Mouse (Mus musculus) hindlimb bud, embryonic 11.5 days (tissue): ENCODE measurements at regions not wholly inside any gene's neighbourhood (a gene's known extent, or its start where the extent isn't known, plus 50 kb on each side); places are given as distances from the start of the nearest gene placed in this dataset.

Experiments
- DNase-seq: peaks from one replicate; pipeline ENCODE4 v3.0.0-alpha.2; 2012; ENCODE audit warnings: low read depth, low spot score; ENCODE audit errors: extremely low spot score

DNA sequence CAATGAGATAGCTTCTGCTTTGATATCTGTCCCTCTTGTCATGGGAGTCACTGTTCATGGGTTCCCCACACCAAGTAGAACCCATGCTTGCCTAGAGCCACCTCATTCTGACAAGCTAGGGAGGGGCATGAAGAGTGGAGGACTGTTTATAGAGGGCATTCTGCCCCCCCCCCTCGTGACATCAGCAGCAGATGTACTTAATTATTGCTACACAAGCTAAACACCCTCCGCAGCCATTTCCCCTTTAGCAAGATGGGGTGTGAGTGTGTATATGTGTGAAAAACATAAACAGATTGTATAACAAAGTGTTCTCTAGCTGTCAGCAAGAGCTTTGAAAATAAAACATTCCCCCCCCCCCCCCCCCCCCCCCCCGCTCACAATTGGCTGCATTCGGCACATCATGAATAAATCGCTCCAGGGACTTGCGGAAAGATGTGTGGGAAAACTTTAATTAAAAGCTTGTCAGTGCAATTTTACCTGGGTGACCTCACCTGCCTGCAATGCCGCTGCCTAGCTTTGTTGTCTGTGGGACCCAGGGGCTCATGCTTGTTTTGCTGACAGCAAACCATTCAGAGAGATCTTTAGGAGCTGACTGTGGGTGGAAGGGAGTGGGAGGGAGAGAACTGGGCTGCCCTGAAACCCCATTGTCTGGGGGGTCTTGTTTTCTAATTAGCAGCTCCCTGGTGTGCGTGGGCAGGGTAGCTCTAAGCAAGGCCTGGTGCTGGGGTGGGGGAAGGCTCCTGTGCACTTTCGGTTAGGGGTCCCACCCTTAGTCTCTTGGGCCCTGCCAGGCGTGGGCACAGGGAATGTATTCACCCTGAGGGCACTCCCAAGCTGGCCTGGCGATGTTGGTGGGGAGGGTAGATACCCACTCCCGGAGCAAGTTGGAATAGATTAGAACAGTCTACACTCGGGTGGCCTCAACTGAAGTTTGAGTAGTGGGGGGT is 63.4 kb downstream of the Irx2 start:
- DNase-seq, result no peak

GRCm38 (mm10) chr13:72707469-72707868 is 78.8 kb downstream of the Irx2 start:
- no peak for DNase-seq

DNA sequence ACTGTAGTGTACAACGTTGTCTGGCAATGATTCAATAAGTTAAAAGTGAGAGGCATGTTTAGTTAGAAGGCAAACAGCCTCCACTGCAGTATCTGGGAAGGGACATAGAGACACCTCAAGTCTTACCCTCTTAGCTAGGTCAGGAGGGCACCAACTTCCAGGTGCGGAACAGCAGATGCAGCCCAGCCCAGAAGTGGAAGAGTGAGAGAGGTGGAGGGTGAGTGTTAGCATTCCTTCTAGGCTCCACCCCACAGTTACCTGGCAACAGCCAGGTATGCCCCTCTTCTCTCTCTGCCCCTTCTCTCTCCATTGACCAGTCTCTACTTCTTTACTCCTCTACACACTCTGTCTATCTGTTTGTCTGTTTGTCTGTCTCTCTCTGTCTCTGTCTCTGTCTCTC is 80.1 kb downstream of the Irx2 start:
- no peak for DNase-seq

- DNase-seq, result no peak
These were observed 81.4 kb downstream of the Irx2 start for GRCm38 (mm10) chr13:72710051-72710450.

GRCm38 (mm10) chr13:72711136-72711535 is 82.5 kb downstream of the Irx2 start:
- no peak for DNase-seq

GRCm38 (mm10) chr13:72711842-72712330 is 83.3 kb downstream of the Irx2 start:
- no peak for DNase-seq

- DNase-seq, result no peak
These were observed 86.2 kb downstream of the Irx2 start for GRCm38 (mm10) chr13:72714793-72715192.

DNA sequence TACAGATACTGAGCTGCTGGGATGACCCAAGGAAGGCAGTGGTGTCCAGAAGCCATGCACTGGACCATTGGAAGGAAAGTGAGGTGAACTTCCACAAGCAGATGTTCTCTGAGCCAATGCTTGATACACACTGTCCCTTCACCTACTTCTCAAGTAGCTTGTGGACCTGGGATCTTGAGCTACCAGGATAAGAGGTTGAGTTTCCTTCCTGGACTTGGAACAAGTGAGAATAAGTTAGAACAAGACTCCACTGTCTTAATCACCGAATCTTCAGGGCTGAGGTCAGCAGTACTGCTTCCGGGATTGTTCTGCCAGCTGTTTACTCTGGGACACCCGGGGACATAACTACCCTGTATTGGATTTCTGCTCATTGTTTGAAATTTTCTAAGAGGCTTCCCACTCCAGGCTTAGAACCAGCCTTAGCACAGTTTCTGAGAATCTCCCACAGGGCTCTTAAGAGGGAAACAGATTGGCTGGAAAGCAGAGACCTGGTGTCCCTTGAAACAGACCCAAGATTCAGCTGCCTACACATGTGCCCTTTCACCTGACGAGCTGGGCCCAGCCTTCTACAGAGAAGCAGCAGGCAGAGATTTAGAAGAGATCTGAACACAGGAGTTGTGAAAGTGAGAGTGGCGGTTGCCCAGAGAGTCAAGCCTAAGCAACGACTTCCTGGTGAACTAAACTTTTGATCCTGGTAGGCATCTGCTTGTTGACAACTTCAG is 87.5 kb downstream of the Irx2 start:
- no peak for DNase-seq

DNA sequence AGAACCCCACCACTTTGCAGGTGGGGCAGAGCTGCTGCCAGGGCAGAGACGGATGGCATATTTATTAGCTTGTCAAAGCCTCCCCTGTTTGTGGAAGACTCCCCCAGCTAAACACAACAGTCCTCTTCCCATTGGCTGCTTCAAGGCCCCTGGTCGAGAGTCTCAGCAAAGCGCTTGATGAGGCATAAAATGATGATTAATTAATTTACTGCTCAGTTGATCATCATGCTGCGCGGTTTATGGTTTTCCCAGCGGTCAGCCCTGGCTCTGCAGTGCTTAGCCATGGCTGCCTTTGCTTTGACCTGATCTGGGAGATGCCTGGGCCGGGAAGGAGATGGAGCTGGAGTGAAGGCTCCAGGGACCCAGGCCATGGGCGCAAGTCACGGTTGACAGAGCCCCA is 98.5 kb downstream of the Irx2 start:
- no peak for DNase-seq

DNA sequence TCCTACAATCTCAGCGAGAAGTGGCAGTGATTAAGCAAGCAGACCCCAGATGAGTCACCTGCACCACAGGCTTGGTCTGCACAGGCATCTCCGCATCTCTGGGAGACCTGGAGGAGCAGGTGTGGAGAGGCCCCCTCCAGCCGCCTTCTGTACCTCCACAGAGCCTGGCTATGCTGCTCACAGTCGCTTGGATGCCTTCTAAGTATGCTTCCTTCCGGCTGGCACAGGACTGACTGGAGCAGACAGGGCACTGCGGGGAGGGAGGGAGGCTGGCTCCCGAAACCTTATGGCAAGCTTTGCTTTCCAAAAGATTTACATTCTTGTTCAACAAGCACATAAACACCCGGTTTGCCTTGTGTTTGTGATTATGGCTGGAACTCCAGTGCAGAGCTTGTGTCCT is 107.3 kb downstream of the Irx2 start:
- no peak for DNase-seq

GRCm38 (mm10) chr13:72736992-72737391 is 108.4 kb downstream of the Irx2 start:
- no peak for DNase-seq

- no peak for DNase-seq
These were observed 118.6 kb downstream of the Irx2 start for GRCm38 (mm10) chr13:72747187-72747586.

DNA sequence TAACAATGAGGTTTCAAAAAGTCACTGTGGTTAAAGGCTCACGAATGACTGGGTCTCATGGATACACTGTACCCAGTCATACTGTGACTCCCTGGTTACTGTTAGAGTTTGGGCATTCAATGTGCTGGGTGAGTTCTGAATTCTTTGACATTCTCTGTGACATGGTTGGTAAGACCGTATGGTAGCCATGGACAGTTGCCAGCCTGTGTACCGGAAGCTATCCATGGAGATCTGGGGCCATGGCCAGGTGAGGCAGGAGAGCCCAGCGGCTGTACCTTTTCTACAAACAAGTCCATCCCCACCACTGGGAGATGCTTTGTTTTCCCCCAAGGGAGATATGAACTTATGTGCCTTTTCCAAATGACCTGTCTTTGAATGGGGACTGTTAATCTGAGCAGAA is 126.4 kb downstream of the Irx2 start:
- DNase-seq, result no peak

DNA sequence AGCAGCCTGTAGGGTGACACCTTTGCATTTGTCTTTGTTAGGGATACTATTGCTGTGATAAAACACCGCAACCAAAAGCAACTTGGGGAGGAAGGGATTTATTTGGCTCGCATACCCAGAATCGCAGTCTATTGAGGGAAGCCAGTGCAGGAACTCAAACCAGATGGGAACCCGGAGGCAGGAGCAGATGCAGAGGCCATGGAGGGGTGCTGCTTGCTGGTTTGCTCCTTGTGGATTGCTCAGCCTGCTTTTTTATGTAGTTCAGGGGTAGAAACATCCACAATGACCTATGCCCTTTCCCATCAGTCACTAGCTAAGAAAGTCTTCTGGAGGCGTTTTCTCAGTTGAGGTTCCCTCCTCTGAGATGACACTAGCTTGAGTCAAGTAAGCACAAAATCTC is 133.9 kb downstream of the Irx2 start:
- no peak for DNase-seq

DNA sequence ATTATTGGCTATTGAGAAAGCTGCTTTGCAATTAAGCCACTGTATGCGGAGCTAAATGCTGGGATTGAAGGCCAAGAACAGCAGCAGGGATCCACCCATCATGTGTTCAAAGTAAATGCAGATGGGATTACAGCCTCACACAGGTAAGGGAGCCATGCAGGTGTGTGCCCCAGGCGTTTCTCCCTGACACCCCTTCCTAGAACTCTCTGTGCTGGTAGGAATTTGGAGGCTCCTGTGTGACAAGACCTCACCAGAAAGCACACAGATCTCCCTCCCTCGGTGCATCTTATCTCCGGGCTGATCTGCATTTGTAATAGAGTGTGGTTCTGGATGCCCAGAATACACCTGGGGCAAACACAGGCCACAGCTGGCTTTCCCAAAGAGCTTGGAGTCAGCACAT is 134.7 kb downstream of the Irx2 start:
- DNase-seq, result no peak

DNA sequence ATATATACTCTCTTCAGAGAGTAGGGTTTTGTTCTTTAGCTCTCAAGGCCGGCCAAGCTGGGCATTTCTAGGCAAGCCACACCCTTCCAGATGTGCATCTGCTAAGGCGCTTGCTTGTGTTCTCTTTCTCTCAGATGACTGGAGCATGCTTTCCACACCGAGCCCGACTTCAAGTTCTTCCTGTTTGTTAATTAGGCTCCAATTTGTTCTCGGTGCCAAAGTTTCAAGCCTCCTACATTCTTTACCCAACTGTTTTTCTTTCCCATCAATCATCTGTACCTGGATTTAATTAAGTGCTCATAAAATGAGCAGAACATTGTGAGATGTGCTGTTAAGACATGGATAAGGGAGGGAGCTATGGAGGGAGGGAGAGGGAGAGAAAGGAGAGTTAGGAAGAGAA is 138.7 kb downstream of the Irx2 start:
- peak; percentile 50 for DNase-seq

- DNase-seq, result no peak
These were observed 140.5 kb downstream of the Irx2 start for GRCm38 (mm10) chr13:72769007-72769595.

DNA sequence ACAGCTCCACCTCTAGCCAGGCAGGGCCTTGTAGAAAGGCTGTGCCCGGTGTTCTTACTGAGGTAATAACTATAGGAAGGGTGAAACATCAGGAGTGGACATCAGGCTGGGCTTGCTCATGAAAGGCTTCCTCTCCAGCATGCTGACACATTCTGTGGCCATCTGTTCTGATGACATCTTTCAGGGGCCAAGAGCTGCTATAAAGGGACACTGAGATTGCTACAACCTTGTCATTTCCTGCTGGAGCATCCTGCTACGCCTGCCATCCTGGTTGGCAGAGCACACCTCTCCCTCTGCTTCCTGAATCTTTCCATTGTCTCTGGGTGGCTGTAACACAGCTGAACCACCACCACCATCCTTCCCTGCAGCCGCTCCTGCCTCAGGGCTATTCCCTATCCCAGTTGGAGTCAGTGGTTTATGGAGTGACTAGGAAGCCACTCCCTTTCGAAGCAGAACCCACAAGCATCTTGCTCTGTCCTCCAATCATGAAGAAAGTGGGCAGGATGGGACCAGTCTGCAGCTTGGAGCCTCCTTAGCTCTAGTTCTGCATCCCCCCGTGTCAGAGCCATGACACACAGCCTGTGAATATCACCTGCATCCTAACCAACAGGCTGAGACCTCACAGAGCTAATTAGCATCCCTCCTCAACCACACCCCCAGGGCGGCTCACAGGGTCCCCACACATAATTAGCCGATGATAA is 154.6 kb downstream of the Irx2 start:
- no peak for DNase-seq

GRCm38 (mm10) chr13:72783727-72784070 is 155.1 kb downstream of the Irx2 start:
- no peak for DNase-seq

DNA sequence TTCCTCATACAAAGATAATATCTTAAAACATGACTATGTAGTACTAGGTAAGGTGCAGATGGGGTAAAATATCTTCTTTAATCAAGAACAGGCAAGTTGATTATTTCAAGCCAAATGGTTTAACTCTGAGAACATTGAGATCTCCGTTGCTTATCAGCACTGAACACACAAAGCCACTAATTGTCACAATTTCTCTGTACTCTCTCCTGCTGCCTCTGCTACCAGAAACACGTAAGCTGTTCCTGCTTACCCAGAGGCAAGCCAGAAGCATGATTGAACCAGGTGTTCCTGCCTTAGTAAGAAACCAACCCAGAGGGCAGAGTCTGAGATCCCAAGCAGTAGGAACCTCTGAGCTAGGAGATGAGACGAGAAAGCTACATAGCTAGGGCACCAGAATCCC is 164.1 kb downstream of the Irx2 start:
- no peak for DNase-seq

DNA sequence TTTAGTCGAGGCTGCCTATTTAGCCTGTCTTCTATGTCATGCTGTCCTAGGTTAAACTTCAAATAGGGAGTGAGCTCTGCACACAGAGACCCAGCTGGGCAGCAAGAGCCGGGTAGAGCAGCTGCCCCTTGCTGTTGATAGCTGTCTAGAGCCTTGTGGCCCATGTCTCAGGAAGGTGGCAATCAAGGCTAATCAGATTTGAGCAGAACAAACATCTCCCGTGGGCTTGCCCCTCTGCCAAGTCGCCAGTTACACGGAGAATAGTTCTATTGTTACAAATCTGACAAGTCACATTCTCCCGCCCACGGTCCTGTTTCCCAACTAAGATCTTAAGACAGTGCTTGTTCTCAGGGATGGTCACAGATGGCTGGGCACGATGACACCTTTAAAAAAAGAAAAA is 171.4 kb downstream of the Irx2 start:
- no peak for DNase-seq
